Mouse (Mus musculus) liver, postnatal 0 days (tissue): Measurements from ENCODE around the gene Ppm1b. TPM values are rescaled to one million over a fixed set of nuclear protein-coding genes. Genes with fewer than 3 reads are reported as not detected.

ENCODE experiments used
- ATAC-seq: fragments of 200-750 bp; cut with Nextera tagmentation; 2 replicates; pipeline ENCODE4 v1.8.0; 2017; ENCODE audit warnings: mild to moderate bottlenecking, moderate library complexity
- DNase-seq: peaks from one replicate; pipeline ENCODE4 v3.0.0-alpha.2; 2016
- H3K27ac ChIP-seq: fragments of 300-500 bp; sonication (generic); 2 replicates; pipeline ENCODE4 v1.5.1; 2014; ENCODE audit warnings: antibody characterized with exemption, moderate library complexity, mild to moderate bottlenecking, low read depth
- H3K27me3 ChIP-seq: fragments of 300-500 bp; sonication (generic); 2 replicates; pipeline ENCODE4 v1.6.1; 2014; ENCODE audit warnings: low read length, control low read depth, mixed read lengths; ENCODE audit not compliant: insufficient read depth
- H3K36me3 ChIP-seq: fragments of 300-500 bp; sonication (generic); replicated peaks from 2 replicates; pipeline ENCODE4 v1.6.1; 2014; ENCODE audit warnings: mild to moderate bottlenecking, control low read depth, low read length, moderate library complexity, mixed read lengths; ENCODE audit not compliant: insufficient read depth
- H3K4me1 ChIP-seq: fragments of 300-500 bp; sonication (generic); 2 replicates; pipeline ENCODE4 v1.6.1; 2014; ENCODE audit warnings: antibody characterized with exemption, mild to moderate bottlenecking, control low read depth; ENCODE audit not compliant: insufficient read depth
- H3K4me2 ChIP-seq: fragments of 300-500 bp; sonication (generic); 2 replicates; pipeline ENCODE4 v1.6.1; 2014; ENCODE audit warnings: low read depth, mild to moderate bottlenecking, low read length, moderate library complexity, mixed read lengths
- H3K4me3 ChIP-seq: fragments of 300-500 bp; sonication (generic); 2 replicates; pipeline ENCODE4 v1.5.1; 2014; ENCODE audit warnings: low read depth, low read length
- H3K9ac ChIP-seq: fragments of 300-500 bp; sonication (generic); replicated peaks from 2 replicates; pipeline ENCODE4 v1.6.1; 2014; ENCODE audit warnings: mild to moderate bottlenecking, moderate library complexity
- H3K9me3 ChIP-seq: fragments of 300-500 bp; sonication (generic); 2 replicates; pipeline ENCODE4 v1.6.1; 2016; ENCODE audit warnings: mild to moderate bottlenecking, control low read depth, low read length, mixed read lengths
- CTCF ChIP-seq: sonication (generic); IDR thresholded peaks from 2 replicates; pipeline ENCODE4 v1.5.1; 2016; ENCODE audit warnings: antibody characterized with exemption, low read depth
- EP300 ChIP-seq: IDR thresholded peaks from 2 replicates; pipeline ENCODE4 v1.6.1; 2016; ENCODE audit warnings: antibody characterized with exemption, low read depth, mild to moderate bottlenecking
- WGBS: fragments of 180-500 bp; shearing (Covaris S2); extraction: QIAGEN DNeasy Blood & Tissue Kit; methylation state at CpG from one replicate; pipeline ENCODE4 v1.1.7; 2014; ENCODE audit not compliant: insufficient replicate concordance; 5-methylcytosine and 5-hydroxymethylcytosine counted together
- polyA plus RNA-seq: library from polyadenylated mRNA; unstranded; fragments of >200 nt; fragmentation: Nextera tagmentation; extraction: Ambion mirVana; gene quantifications from 2 replicates; pipeline ENCODE4 v1.2.1, GENCODE M21; 2015

The Ppm1b gene
- polyA plus RNA-seq, 1 experiment from 2014 or later, result 41.6 TPM

DNA sequence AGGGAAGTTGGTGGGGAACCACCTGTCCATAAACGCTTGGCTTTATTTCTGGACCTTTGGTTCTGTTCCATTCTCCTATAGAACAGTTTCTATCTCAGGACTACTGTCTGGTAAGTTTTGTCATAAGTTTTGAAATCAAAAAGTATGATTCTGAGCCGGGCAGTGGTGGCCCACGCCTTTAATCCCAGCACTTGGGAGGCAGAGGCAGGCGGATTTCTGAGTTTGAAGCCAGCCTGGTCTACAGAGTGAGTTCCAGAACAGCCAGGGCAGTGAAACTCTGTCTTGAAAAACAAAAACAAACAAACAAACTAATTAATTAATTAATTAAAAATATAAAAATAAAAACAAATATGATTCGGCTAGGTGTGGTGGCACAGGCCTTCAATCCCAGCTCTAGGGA lies 82.2 kb downstream of the Ppm1b start:
- Histone ChIP-seq H3K4me1 (peaks cover 14% of the 10 kb centered on the region; the same call in 1 of the 2 replicates), H3K9me3 (no peaks in the 10 kb centered on the region), H3K27ac (0 out of 2 replicates have a peak overlapping the region, but pooled peaks have one; percentile 40), H3K9ac (no peak overlapping the region), H3K27me3 (no peaks in the 10 kb centered on the region), H3K4me3 (no peak overlapping the region), H3K36me3 (no peaks in the 10 kb centered on the region), H3K4me2 (no peak overlapping the region)
- TF ChIP-seq EP300 (no peak), CTCF (no peak)
- no peak for DNase-seq
- ATAC-seq, result no peak
- 91% methylated on average over 5 of the region's 5 CpGs for WGBS

DNA sequence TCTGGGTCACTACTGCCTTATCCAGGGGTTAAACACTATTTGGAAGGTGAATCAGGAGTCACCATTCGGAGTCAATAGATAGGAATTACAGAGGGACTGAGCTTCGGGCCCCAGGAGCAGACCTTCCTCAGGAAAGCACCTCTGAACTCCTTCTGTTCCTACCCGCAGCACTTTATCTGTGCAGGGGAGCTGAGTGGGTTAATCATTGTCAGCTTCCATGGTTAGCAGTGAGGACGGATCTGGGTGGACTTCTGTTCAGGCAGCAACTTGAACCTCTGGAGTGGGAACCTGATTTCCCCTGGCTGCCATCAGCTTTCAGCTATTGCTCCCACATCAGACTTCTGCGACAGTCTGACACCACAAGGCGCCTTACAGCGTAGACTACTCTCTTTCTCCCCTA lies 84.4 kb downstream of the Ppm1b start:
- DNase-seq, result no peak
- H3K27me3 ChIP-seq, result no peaks in the 10 kb centered on the region
- H3K27ac ChIP-seq, result peak overlapping the region; percentile 74
- no peaks in the 10 kb centered on the region for H3K36me3 ChIP-seq
- H3K9ac ChIP-seq, result no peak overlapping the region
- H3K4me3 ChIP-seq, result no peak overlapping the region
- 59% methylated on average over 7 of the region's 7 CpGs for WGBS
- no peak for ATAC-seq
- peak overlapping the region; percentile 9; the same call in 1 of the 2 replicates for H3K4me2 ChIP-seq
- peaks cover 14% of the 10 kb centered on the region; the same call in 1 of the 2 replicates for H3K4me1 ChIP-seq
- no peak for TF ChIP-seq EP300
- H3K9me3 ChIP-seq, result no peaks in the 10 kb centered on the region

DNA sequence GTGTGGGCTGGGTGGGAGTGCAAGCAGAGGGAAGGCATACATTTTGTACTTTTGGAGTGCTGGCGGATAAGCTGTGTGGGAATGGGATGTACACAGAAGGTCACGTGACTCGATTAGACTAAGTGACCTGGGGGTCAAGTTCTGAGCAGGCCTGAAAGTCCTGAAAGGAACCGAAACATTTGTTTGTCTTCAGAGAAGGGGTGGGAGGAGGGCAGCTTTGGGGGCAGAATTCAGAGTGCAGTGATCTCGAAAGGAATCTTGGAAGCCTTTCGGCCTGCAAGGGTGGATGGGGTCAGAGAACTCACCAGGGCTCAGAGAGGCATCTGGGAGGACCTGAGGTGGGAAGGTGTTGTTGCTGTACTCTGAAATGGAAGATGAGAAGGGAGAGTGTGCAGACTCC lies 85.9 kb downstream of the Ppm1b start:
- H3K4me1 ChIP-seq, result peaks cover 14% of the 10 kb centered on the region; the same call in 1 of the 2 replicates
- no peak overlapping the region for H3K4me3 ChIP-seq
- no peak for TF ChIP-seq CTCF
- TF ChIP-seq EP300, result no peak
- DNase-seq (no peak), ATAC-seq (no peak)
- H3K27ac ChIP-seq, result peak overlapping the region; percentile 66
- no peaks in the 10 kb centered on the region for H3K27me3 ChIP-seq
- no peaks in the 10 kb centered on the region for H3K9me3 ChIP-seq
- 63% methylated on average over 6 of the region's 6 CpGs for WGBS
- no peaks in the 10 kb centered on the region for H3K36me3 ChIP-seq
- no peak overlapping the region for H3K4me2 ChIP-seq
- no peak overlapping the region for H3K9ac ChIP-seq

DNA sequence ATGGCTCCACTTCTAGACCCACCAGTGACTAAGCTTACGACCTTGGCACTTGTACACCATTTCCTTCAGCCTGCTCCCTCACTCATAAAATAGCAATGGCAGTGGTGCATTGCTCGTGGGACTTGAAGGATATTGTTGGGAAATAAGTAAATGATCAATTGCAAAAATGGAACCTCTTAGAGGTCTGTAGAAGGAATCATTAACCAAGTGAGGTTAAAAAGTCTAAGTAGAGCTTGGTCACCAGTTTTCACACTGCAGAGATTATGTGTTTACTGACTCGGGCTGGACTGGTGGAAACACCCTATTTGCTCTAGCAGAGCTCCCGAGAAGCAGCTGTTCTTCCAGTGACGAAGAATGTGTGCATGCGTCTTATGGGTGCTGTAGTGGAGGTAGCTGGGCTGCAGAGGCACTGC lies 86.9 kb downstream of the Ppm1b start:
- DNase-seq (no peak), ATAC-seq (peak; percentile 7; the same call in 1 of the 2 replicates)
- peak overlapping the region; percentile 66 for H3K27ac ChIP-seq
- peaks cover 14% of the 10 kb centered on the region; the same call in 1 of the 2 replicates for H3K4me1 ChIP-seq
- 43% methylated on average over 6 of the region's 6 CpGs for WGBS
- no peaks in the 10 kb centered on the region for H3K36me3 ChIP-seq
- no peak overlapping the region for H3K4me3 ChIP-seq
- H3K9me3 ChIP-seq, result no peaks in the 10 kb centered on the region
- no peak overlapping the region for H3K9ac ChIP-seq
- H3K27me3 ChIP-seq, result no peaks in the 10 kb centered on the region
- H3K4me2 ChIP-seq, result no peak overlapping the region
- TF ChIP-seq CTCF (no peak), EP300 (no peak)

DNA sequence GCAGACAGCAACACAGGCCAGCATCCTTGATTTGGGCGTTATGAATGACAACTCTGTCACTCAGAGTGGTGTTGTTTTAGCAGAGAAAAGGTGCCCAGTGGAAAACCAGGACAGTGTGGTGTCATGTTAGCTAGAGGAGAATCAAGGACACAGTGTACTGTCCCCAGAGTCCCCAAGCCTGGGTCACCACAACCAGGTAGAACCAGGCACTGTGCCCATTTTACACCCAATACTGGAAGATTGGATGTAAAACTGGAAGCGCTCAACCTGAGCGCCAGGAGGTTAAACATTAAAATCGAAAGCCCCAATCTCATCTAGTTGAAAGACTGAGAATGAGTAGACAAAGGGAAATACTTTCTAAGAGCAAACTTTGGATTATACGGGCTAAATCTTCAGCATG lies 87.9 kb downstream of the Ppm1b start:
- 67% methylated on average over 5 of the region's 5 CpGs for WGBS
- peaks cover 14% of the 10 kb centered on the region; the same call in 1 of the 2 replicates for H3K4me1 ChIP-seq
- DNase-seq, result no peak
- H3K9ac ChIP-seq, result no peak overlapping the region
- H3K9me3 ChIP-seq, result no peaks in the 10 kb centered on the region
- H3K4me3 ChIP-seq, result no peak overlapping the region
- TF ChIP-seq EP300 (0 out of 2 replicates have a peak, but pooled peaks have one; percentile 15), CTCF (no peak)
- H3K4me2 ChIP-seq, result no peak overlapping the region
- H3K27me3 ChIP-seq, result no peaks in the 10 kb centered on the region
- peak overlapping the region; percentile 66 for H3K27ac ChIP-seq
- no peaks in the 10 kb centered on the region for H3K36me3 ChIP-seq
- peak; percentile 89 for ATAC-seq

DNA sequence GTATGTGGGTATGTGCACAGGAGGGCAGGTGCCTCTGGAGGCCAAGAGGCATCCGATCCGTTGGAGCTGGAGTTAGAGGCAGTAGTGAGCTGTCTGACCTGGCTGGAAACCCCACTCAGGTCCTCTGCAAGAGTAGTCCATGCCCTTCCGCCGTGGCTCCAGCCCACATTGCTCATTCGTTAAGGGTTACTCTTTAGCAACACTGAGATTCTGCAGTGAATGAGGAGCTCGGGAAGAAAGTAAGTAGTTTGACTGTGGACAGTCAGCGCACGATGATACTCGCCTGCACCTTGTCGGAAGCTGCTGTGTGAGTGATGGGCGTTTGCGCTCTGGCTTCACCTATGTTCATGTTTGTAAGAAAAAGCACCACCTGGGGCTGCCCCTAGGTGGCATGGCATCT lies 88.6 kb downstream of the Ppm1b start:
- DNase-seq, result no peak
- no peak for ATAC-seq

More for the DNA sequence above, 88.6 kb downstream of the Ppm1b start:
- Histone ChIP-seq H3K4me3 (no peak overlapping the region), H3K9ac (no peak overlapping the region), H3K9me3 (no peaks in the 10 kb centered on the region), H3K4me2 (no peak overlapping the region), H3K36me3 (no peaks in the 10 kb centered on the region), H3K27ac (peak overlapping the region; percentile 66; the same call in 1 of the 2 replicates), H3K4me1 (peaks cover 14% of the 10 kb centered on the region; the same call in 1 of the 2 replicates), H3K27me3 (no peaks in the 10 kb centered on the region)
- 76% methylated on average over 12 of the region's 12 CpGs for WGBS
- TF ChIP-seq CTCF, result peak; percentile 19
- TF ChIP-seq EP300, result no peak
